Mouse (Mus musculus) CH12.LX (cell line): ENCODE measurements around the gene Rabep1.

Experiments
- CTCF ChIP-seq, 2 experiments: IDR thresholded peaks in 1 of 2; conservative IDR thresholded peaks in 1 of 2; 2 replicates each; pipeline ENCODE4 v1.5.1; 2011 to 2012; ENCODE audit warnings: low read depth in 2 of 2, low read length in 2 of 2, improper control_type of control experiment in 1 of 2, inconsistent platforms in 1 of 2, mild to moderate bottlenecking in 1 of 2, moderate library complexity in 1 of 2
- E2F4 ChIP-seq: IDR thresholded peaks from 2 replicates; pipeline ENCODE4 v1.6.1; 2011; ENCODE audit warnings: low read depth, low read length, improper control_type of control experiment; ENCODE audit not compliant: insufficient replicate concordance
- EP300 ChIP-seq: IDR thresholded peaks from 2 replicates; pipeline ENCODE4 v1.6.1; 2011; ENCODE audit warnings: low read length, improper control_type of control experiment
- MAX ChIP-seq: IDR thresholded peaks from 2 replicates; pipeline ENCODE4 v1.6.1; 2011; ENCODE audit warnings: low read length, improper control_type of control experiment
- MYC ChIP-seq: IDR thresholded peaks from 2 replicates; pipeline ENCODE4 v1.6.1; 2011; ENCODE audit warnings: low read depth, mild to moderate bottlenecking, improper control_type of control experiment, low read length
- NRF1 ChIP-seq: IDR thresholded peaks from 2 replicates; pipeline ENCODE4 v1.6.1; 2014; ENCODE audit warnings: low read depth, mild to moderate bottlenecking, inconsistent platforms, low read length, improper control_type of control experiment, moderate library complexity
- POLR2A ChIP-seq: IDR thresholded peaks from 2 replicates; pipeline ENCODE4 v1.6.1; 2011; ENCODE audit warnings: low read depth, mild to moderate bottlenecking, improper control_type of control experiment, low read length
- RAD21 ChIP-seq: IDR thresholded peaks from 2 replicates; pipeline ENCODE4 v1.6.1; 2011; ENCODE audit warnings: low read depth, mild to moderate bottlenecking, low read length, improper control_type of control experiment, moderate library complexity
- RCOR1 ChIP-seq: conservative IDR thresholded peaks from 2 replicates; pipeline ENCODE4 v1.6.1; 2012; ENCODE audit warnings: low read depth, mild to moderate bottlenecking, inconsistent platforms, low read length, improper control_type of control experiment
- ZMIZ1 ChIP-seq: IDR thresholded peaks from 2 replicates; pipeline ENCODE4 v1.6.1; 2012; ENCODE audit warnings: low read depth, mild to moderate bottlenecking, inconsistent platforms, low read length, improper control_type of control experiment
- ZNF384 ChIP-seq: IDR thresholded peaks from 2 replicates; pipeline ENCODE4 v1.6.1; 2012; ENCODE audit warnings: low read depth, low read length, improper control_type of control experiment, inconsistent platforms

DNA sequence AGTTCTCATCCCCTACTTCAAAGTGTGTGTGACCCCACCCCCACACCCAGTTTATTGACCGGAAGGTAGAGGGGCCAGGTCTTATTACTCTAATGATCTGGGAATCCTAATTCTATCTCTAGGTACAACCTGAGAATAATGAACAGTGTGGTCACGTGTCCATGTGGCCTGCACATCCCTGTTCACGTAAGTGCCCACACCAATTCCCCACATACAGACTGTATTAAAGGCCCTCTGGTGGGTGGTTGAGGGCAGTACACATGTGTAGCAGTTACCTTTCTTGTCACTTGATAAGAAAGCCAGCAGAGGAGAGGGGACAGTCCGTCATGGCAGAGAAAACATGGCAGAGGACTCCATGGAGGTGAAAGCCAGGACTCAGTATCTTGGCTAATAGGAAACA lies 129.4 kb downstream of the Rabep1 start:
- peak; percentile 61 to 62 for TF ChIP-seq CTCF (conservative IDR thresholded peaks at IDR 0.05 in 1 of 2, IDR thresholded peaks at IDR 0.05 in 1 of 2; ENCODE audit: low read depth in 2 of 2, low read length in 2 of 2)
- TF ChIP-seq EP300, result no peak
- no peak for TF ChIP-seq POLR2A
- no peak for TF ChIP-seq E2F4
- no peak for TF ChIP-seq ZNF384
- no peak for TF ChIP-seq MAX
- TF ChIP-seq RAD21, result peak; percentile 8
- no peak for TF ChIP-seq NRF1
- no peak for TF ChIP-seq ZMIZ1
- no peak for TF ChIP-seq RCOR1
- peak; percentile 40; the same call in 1 of the 2 replicates for TF ChIP-seq MYC
